Mouse (Mus musculus) neural tube, embryonic 13.5 days (tissue): Measurements from ENCODE around the gene Vmn1r107. TPM values are rescaled to one million over a fixed set of nuclear protein-coding genes. Genes with fewer than 3 reads are reported as not detected.
"Not testable (repeated sequence)": the region's sequence is repeated elsewhere in the genome, so short reads cannot be mapped to it uniquely, and the experiment has no call there.

ENCODE experiments used
- ATAC-seq: fragments of 200-750 bp; cut with Nextera tagmentation; 2 replicates; pipeline ENCODE4 v1.8.0; 2017; ENCODE audit warnings: low read depth, mild to moderate bottlenecking, moderate TSS enrichment, moderate library complexity
- H3K27ac ChIP-seq: fragments of 300-500 bp; sonication (generic); replicated peaks from 2 replicates; pipeline ENCODE4 v1.5.1; 2015; ENCODE audit warnings: moderate library complexity, mild to moderate bottlenecking, inconsistent platforms
- H3K27me3 ChIP-seq: fragments of 300-500 bp; sonication (generic); 2 replicates; pipeline ENCODE4 v1.6.1; 2015; ENCODE audit warnings: mild to moderate bottlenecking, inconsistent platforms
- H3K36me3 ChIP-seq: fragments of 300-500 bp; sonication (generic); 2 replicates; pipeline ENCODE4 v1.6.1; 2015; ENCODE audit warnings: mild to moderate bottlenecking, inconsistent platforms
- H3K4me1 ChIP-seq: fragments of 300-500 bp; sonication (generic); replicated peaks from 2 replicates; pipeline ENCODE4 v1.6.1; 2015; ENCODE audit warnings: inconsistent platforms
- H3K4me2 ChIP-seq: fragments of 300-500 bp; sonication (generic); 2 replicates; pipeline ENCODE4 v1.6.1; 2015; ENCODE audit warnings: inconsistent platforms, mild to moderate bottlenecking, moderate library complexity
- H3K4me3 ChIP-seq: fragments of 300-500 bp; sonication (generic); 2 replicates; pipeline ENCODE4 v1.5.1; 2015; ENCODE audit warnings: mild to moderate bottlenecking, inconsistent platforms
- H3K9ac ChIP-seq: fragments of 300-500 bp; sonication (generic); 2 replicates; pipeline ENCODE4 v1.6.1; 2015; ENCODE audit warnings: moderate library complexity, mild to moderate bottlenecking, inconsistent platforms
- H3K9me3 ChIP-seq: fragments of 300-500 bp; sonication (generic); 2 replicates; pipeline ENCODE4 v1.6.1; 2016; ENCODE audit warnings: inconsistent platforms
- WGBS: fragments of 180-500 bp; shearing (Covaris S2); methylation state at CpG from one replicate; pipeline ENCODE4 v1.1.7; 2015; 5-methylcytosine and 5-hydroxymethylcytosine counted together
- polyA plus RNA-seq: library from polyadenylated mRNA; unstranded; fragments of >200 nt; fragmentation: Nextera tagmentation; extraction: Ambion mirVana; gene quantifications from 2 replicates; pipeline ENCODE4 v1.2.1, GENCODE M21; 2015

Gene Vmn1r107
- polyA plus RNA-seq, result not detected in 2 replicates

GRCm38 (mm10) chr7:20668618-20669017, at the start of gene Vmn1r107:
Gene Vmn1r107, plus strand, starts transcription at chr7:20668918.
- no CpG with 5 or more reads among the region's 3 CpGs for WGBS
- not testable (repeated sequence) for H3K9ac ChIP-seq, ATAC-seq

GRCm38 (mm10) chr7:20703116-20703515, 34.4 kb downstream of the Vmn1r107 start, which contains the start of gene Vmn1r111:
Gene Vmn1r111, minus strand, starts transcription at chr7:20703216.
- H3K4me3 ChIP-seq, H3K9me3 ChIP-seq, H3K27ac ChIP-seq, H3K9ac ChIP-seq, H3K4me2 ChIP-seq, H3K27me3 ChIP-seq, ATAC-seq, H3K4me1 ChIP-seq, H3K36me3 ChIP-seq: not testable (repeated sequence)
- WGBS, result no CpG with 5 or more reads among the region's 2 CpGs

More at GRCm38 (mm10) chr7:20668618-20669017, at the start of gene Vmn1r107:
- H3K36me3 ChIP-seq, H3K27me3 ChIP-seq, H3K4me3 ChIP-seq, H3K27ac ChIP-seq, H3K9me3 ChIP-seq, H3K4me2 ChIP-seq, H3K4me1 ChIP-seq: not testable (repeated sequence)

Other genes with a start within 250 kb of the Vmn1r107 start
- gene Vmn1r101, start 226.3 kb upstream of the Vmn1r107 start, polyA plus RNA-seq, result not detected in 2 replicates
- gene Gm10670, start 194.0 kb upstream of the Vmn1r107 start, polyA plus RNA-seq, result not detected in 2 replicates
- not detected in 2 replicates for gene Vmn1r103, start 158.4 kb upstream of the Vmn1r107 start, polyA plus RNA-seq
- gene Vmn1r104, start 135.1 kb upstream of the Vmn1r107 start, polyA plus RNA-seq, result not detected in 2 replicates
- gene Gm5726, start 123.2 kb upstream of the Vmn1r107 start, polyA plus RNA-seq, result not detected in 2 replicates
- not detected in 2 replicates for gene Gm4141, start 92.7 kb upstream of the Vmn1r107 start, polyA plus RNA-seq
- not detected in 2 replicates for gene Gm4513, start 69.9 kb upstream of the Vmn1r107 start, polyA plus RNA-seq
- not detected in 2 replicates for gene Vmn1r111, start 34.3 kb downstream of the Vmn1r107 start, polyA plus RNA-seq
- gene Gm10668, start 61.7 kb downstream of the Vmn1r107 start, polyA plus RNA-seq, result not detected in 2 replicates
- not detected in 2 replicates for gene Vmn1r112, start 102.3 kb downstream of the Vmn1r107 start, polyA plus RNA-seq
- not detected in 2 replicates for gene Vmn1r113, start 118.4 kb downstream of the Vmn1r107 start, polyA plus RNA-seq
- not detected in 2 replicates for gene Vmn1r114, start 143.3 kb downstream of the Vmn1r107 start, polyA plus RNA-seq
- gene Vmn1r115, start 176.1 kb downstream of the Vmn1r107 start, polyA plus RNA-seq, result not detected in 2 replicates
- gene Vmn1r116, start 203.3 kb downstream of the Vmn1r107 start, polyA plus RNA-seq, result not detected in 2 replicates
- not detected in 2 replicates for gene Vmn1r117, start 215.2 kb downstream of the Vmn1r107 start, polyA plus RNA-seq
- not detected in 2 replicates for gene Vmn1r118, start 243.4 kb downstream of the Vmn1r107 start, polyA plus RNA-seq